Comparison of ENCODE assay signal across 12 mouse cellular contexts in the genomic region with DNA sequence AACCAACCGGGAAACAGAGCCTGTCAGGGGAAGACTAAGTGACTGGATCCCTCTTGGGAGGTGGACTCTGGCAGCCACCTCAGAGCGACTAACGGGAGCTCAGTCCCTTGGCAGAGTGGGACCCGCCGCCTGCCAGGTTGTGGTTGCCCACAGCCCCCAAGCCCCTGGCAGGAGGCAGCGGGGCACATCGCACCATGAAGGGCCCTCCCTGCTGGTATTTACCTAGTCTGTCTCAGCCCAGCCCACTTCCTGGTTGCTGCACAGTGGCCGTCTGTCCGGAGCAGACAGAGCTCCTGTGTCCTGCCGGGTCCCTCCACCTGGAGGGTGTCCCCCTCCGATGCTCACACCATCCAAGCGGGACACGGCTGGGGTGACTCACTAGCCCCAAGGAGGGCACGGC. TPM values are rescaled to one million over a fixed set of nuclear protein-coding genes. Genes with fewer than 3 reads are reported as not detected.
A peak's percentile ranks its signal among the peaks of the same experiment; 100 is the strongest.
DNase-seq lines count a peak whose midpoint lies in the region; ATAC-seq and TF ChIP-seq lines count a peak whose summit lies in the region.
"Had no signal": no experiment of that assay in that cellular context is flagged by ENCODE, and none has a peak within 500 bp of the region (broad histone marks: within the 10 kb centered on the region; RNA-seq: fewer than 3 reads in every experiment).

No protein-coding gene starts in this region.

- H3K9ac ChIP-seq in heart, embryonic 11.5 days (ENCODE audit: low read depth, low read length) = peak overlapping the region; percentile 39; the same call in 1 of the 2 replicates
- no peak overlapping the region; the same call in 1 of the 2 replicates for H3K9ac ChIP-seq in intestine, embryonic 15.5 days
- H3K9ac ChIP-seq in stomach, postnatal 0 days (ENCODE audit: low read length) = no peak overlapping the region
- H3K9ac ChIP-seq: neural tube, embryonic 13.5 days had no signal

- no peaks in the 10 kb centered on the region for H3K9me3 ChIP-seq in heart, embryonic 11.5 days (replicated peaks; ENCODE audit: control insufficient read depth, low read length)
- no peaks in the 10 kb centered on the region for H3K9me3 ChIP-seq in intestine, embryonic 15.5 days
- H3K9me3 ChIP-seq in stomach, postnatal 0 days (ENCODE audit: control insufficient read depth, low read length) = no peaks in the 10 kb centered on the region
- H3K9me3 ChIP-seq: neural tube, embryonic 13.5 days had no signal

- no peak overlapping the region for H3K4me3 ChIP-seq in heart, embryonic 11.5 days (ENCODE audit: low read depth, low read length)
- peak overlapping the region; percentile 6; the same call in 1 of the 2 replicates for H3K4me3 ChIP-seq in spleen, adult 2 months (ENCODE audit: extremely low read depth, insufficient read depth, insufficient read length)
- H3K4me3 ChIP-seq in intestine, embryonic 15.5 days (replicated peaks) = no peak overlapping the region
- H3K4me3 ChIP-seq in stomach, postnatal 0 days (ENCODE audit: low read depth, low read length) = no peak overlapping the region
- H3K4me3 ChIP-seq: neural tube, embryonic 13.5 days had no signal

- H3K27me3 ChIP-seq in heart, embryonic 11.5 days (ENCODE audit: control insufficient read depth, insufficient read depth, low read length) = peaks cover 47% of the 10 kb centered on the region
- H3K27me3 ChIP-seq in spleen, adult 2 months (ENCODE audit: control insufficient read depth, insufficient read depth, low read length) = no peaks in the 10 kb centered on the region
- H3K27me3 ChIP-seq in intestine, embryonic 15.5 days (replicated peaks) = peaks cover 5% of the 10 kb centered on the region; the same call in 1 of the 2 replicates
- no peaks in the 10 kb centered on the region for H3K27me3 ChIP-seq in stomach, postnatal 0 days (ENCODE audit: control insufficient read depth, insufficient read depth, low read length)

- H3K4me1 ChIP-seq in heart, embryonic 11.5 days (ENCODE audit: control insufficient read depth, insufficient read depth, low read length) = peaks cover 19% of the 10 kb centered on the region
- H3K4me1 ChIP-seq in spleen, adult 2 months (ENCODE audit: control insufficient read depth, insufficient read depth, insufficient read length) = peaks cover 7% of the 10 kb centered on the region
- H3K4me1 ChIP-seq in intestine, embryonic 15.5 days (replicated peaks) = peaks cover 18% of the 10 kb centered on the region
- H3K4me1 ChIP-seq in stomach, postnatal 0 days (replicated peaks; ENCODE audit: control insufficient read depth, insufficient read depth) = peaks cover 9% of the 10 kb centered on the region

- no peak for ATAC-seq in heart, embryonic 11.5 days (replicated peaks; ENCODE audit: insufficient number of reproducible peaks, low FRiP score, low TSS enrichment)
- no peak for ATAC-seq in intestine, embryonic 15.5 days
- ATAC-seq in stomach, postnatal 0 days (ENCODE audit: low FRiP score, low TSS enrichment) = peak; percentile 24; the same call in 1 of the 2 replicates
- no peak for ATAC-seq in erythroblast, adult 5-6 weeks (replicated peaks; ENCODE audit: low FRiP score, poor library complexity, severe bottlenecking)

- no peak for TF ChIP-seq POLR2A in spleen, adult 2 months (IDR thresholded peaks at IDR 0.05; ENCODE audit: low read depth, low read length)

- no peak for DNase-seq in heart, adult 18-20 months
- DNase-seq in spleen, adult 2 months (ENCODE audit: low read depth in 1 of 2, low spot score in 2 of 2) = no peak
- DNase-seq in spleen, postnatal 10 days (ENCODE audit: low spot score in 2 of 2) = no peak
- no peak for DNase-seq in stomach, postnatal 0 days (ENCODE audit: low spot score)
- DNase-seq in urinary bladder, adult 2 months (ENCODE audit: low spot score) = no peak
- DNase-seq: adrenal gland, adult 8-10 months; lung, adult 18-20 months; thymus, postnatal 25 days had no signal

- WGBS in heart, embryonic 11.5 days (ENCODE audit: insufficient replicate concordance) = 24% methylated on average over 14 of the region's 14 CpGs
- 28% methylated on average over 14 of the region's 14 CpGs for WGBS in spleen, adult 2 months
- 34% methylated on average over 14 of the region's 14 CpGs for WGBS in intestine, embryonic 15.5 days
- WGBS in stomach, postnatal 0 days = 36% methylated on average over 14 of the region's 14 CpGs

- no peak for TF ChIP-seq CTCF in spleen, adult 2 months (IDR thresholded peaks at IDR 0.05; ENCODE audit: extremely low read depth, insufficient read depth, insufficient read length, insufficient replicate concordance)
- no peak for TF ChIP-seq CTCF in stomach, postnatal 0 days (IDR thresholded peaks at IDR 0.05; ENCODE audit: low read depth)

- H3K27ac ChIP-seq in heart, embryonic 11.5 days (ENCODE audit: low read depth, low read length) = no peak overlapping the region
- H3K27ac ChIP-seq in spleen, adult 2 months (ENCODE audit: insufficient read depth, low read length) = no peak overlapping the region
- H3K27ac ChIP-seq in intestine, embryonic 15.5 days = no peak overlapping the region
- no peak overlapping the region for H3K27ac ChIP-seq in stomach, postnatal 0 days (replicated peaks)
- H3K27ac ChIP-seq: neural tube, embryonic 13.5 days had no signal

- H3K4me2 ChIP-seq in heart, embryonic 11.5 days = peak overlapping the region; percentile 29
- peak overlapping the region; percentile 24; the same call in 1 of the 2 replicates for H3K4me2 ChIP-seq in intestine, embryonic 15.5 days (replicated peaks)
- no peak overlapping the region for H3K4me2 ChIP-seq in stomach, postnatal 0 days (replicated peaks; ENCODE audit: low read depth)
- H3K4me2 ChIP-seq: neural tube, embryonic 13.5 days had no signal

- H3K36me3 ChIP-seq in heart, embryonic 11.5 days (ENCODE audit: control insufficient read depth, insufficient read depth, low read length) = no peaks in the 10 kb centered on the region
- H3K36me3 ChIP-seq in spleen, adult 2 months (ENCODE audit: control insufficient read depth, insufficient read depth, low read length) = no peaks in the 10 kb centered on the region
- H3K36me3 ChIP-seq in intestine, embryonic 15.5 days = no peaks in the 10 kb centered on the region
- no peaks in the 10 kb centered on the region for H3K36me3 ChIP-seq in stomach, postnatal 0 days (ENCODE audit: control insufficient read depth, insufficient read depth, low read length)
- H3K36me3 ChIP-seq: neural tube, embryonic 13.5 days had no signal

- no peak for TF ChIP-seq EP300 in stomach, postnatal 0 days (optimal IDR thresholded peaks at IDR 0.05)

RNA-seq across cellular contexts. Expression of gene Trpv4, which starts 7.2 kb away (rescaled TPM):
- polyA plus RNA-seq in heart, embryonic 11.5 days (2014; fragmentation: Nextera tagmentation; extraction: Ambion mirVana) = 0.87 and 0.97 TPM in 2 replicates
- total RNA-seq in heart, adult 18-20 months (2021) = 1 to 10 TPM; 5.0 to 6.4 TPM
- 4.2 and 5.3 TPM in 2 replicates for polyA plus RNA-seq in spleen, adult 2 months (2012; rRNA removed)
- 0.92 and 1.0 TPM in 2 replicates for polyA plus RNA-seq in intestine, embryonic 15.5 days (2015; fragmentation: Nextera tagmentation; extraction: Ambion mirVana)
- 2.1 and 2.8 TPM in 2 replicates for polyA plus RNA-seq in stomach, postnatal 0 days (2015; fragmentation: Nextera tagmentation; extraction: Ambion mirVana)
- 0.42 TPM in 1 of 2 replicates, not detected in the other for total RNA-seq in erythroblast, adult 5-6 weeks (2015; ENCODE audit: low replicate concordance)
- not detected in 2 replicates for total RNA-seq in erythroblast, adult 5-6 weeks (2017; ENCODE audit: low replicate concordance)
- 58.9 and 66.3 TPM in 2 replicates for polyA plus RNA-seq in urinary bladder, adult 2 months (2012; rRNA removed)

RNA-seq across cellular contexts. Expression of gene Gltp, which starts 39.8 kb away (rescaled TPM):
- polyA plus RNA-seq in heart, embryonic 11.5 days (2014; fragmentation: Nextera tagmentation; extraction: Ambion mirVana) = 55.7 and 57.1 TPM in 2 replicates
- 10 to 100 TPM; 16.9 to 20.0 TPM for total RNA-seq in heart, adult 18-20 months (2021)
- polyA plus RNA-seq in spleen, adult 2 months (2012; rRNA removed) = 134 and 163 TPM in 2 replicates
- polyA plus RNA-seq in intestine, embryonic 15.5 days (2015; fragmentation: Nextera tagmentation; extraction: Ambion mirVana) = 99.7 and 103 TPM in 2 replicates
- 482 and 496 TPM in 2 replicates for polyA plus RNA-seq in stomach, postnatal 0 days (2015; fragmentation: Nextera tagmentation; extraction: Ambion mirVana)
- total RNA-seq in erythroblast, adult 5-6 weeks (2015; ENCODE audit: low replicate concordance) = 54.8 and 68.4 TPM in 2 replicates
- 13.0 and 31.2 TPM in 2 replicates for total RNA-seq in erythroblast, adult 5-6 weeks (2017; ENCODE audit: low replicate concordance)
- polyA plus RNA-seq in urinary bladder, adult 2 months (2012; rRNA removed) = 172 and 192 TPM in 2 replicates

RNA-seq across cellular contexts. Expression of gene Tchp, which starts 56.6 kb away (rescaled TPM):
- polyA plus RNA-seq in heart, embryonic 11.5 days (2014; fragmentation: Nextera tagmentation; extraction: Ambion mirVana) = 8.0 and 8.3 TPM in 2 replicates
- 1 to 10 TPM; 4.1 to 4.6 TPM for total RNA-seq in heart, adult 18-20 months (2021)
- 14.1 and 14.5 TPM in 2 replicates for polyA plus RNA-seq in spleen, adult 2 months (2012; rRNA removed)
- 9.2 and 10.5 TPM in 2 replicates for polyA plus RNA-seq in intestine, embryonic 15.5 days (2015; fragmentation: Nextera tagmentation; extraction: Ambion mirVana)
- polyA plus RNA-seq in stomach, postnatal 0 days (2015; fragmentation: Nextera tagmentation; extraction: Ambion mirVana) = 4.6 and 5.8 TPM in 2 replicates
- 1.2 and 4.4 TPM in 2 replicates for total RNA-seq in erythroblast, adult 5-6 weeks (2015; ENCODE audit: low replicate concordance)
- total RNA-seq in erythroblast, adult 5-6 weeks (2017; ENCODE audit: low replicate concordance) = 2.0 and 4.5 TPM in 2 replicates
- 24.0 and 24.4 TPM in 2 replicates for polyA plus RNA-seq in urinary bladder, adult 2 months (2012; rRNA removed)
